Mouse (Mus musculus) retina, adult 2 months (tissue): Measurements from ENCODE around the gene Aebp1.

Experiments
- DNase-seq: peaks from one replicate; pipeline ENCODE4 v3.0.0-alpha.2; 2012; ENCODE audit warnings: low read depth, low spot score

Aebp1 gene

DNA sequence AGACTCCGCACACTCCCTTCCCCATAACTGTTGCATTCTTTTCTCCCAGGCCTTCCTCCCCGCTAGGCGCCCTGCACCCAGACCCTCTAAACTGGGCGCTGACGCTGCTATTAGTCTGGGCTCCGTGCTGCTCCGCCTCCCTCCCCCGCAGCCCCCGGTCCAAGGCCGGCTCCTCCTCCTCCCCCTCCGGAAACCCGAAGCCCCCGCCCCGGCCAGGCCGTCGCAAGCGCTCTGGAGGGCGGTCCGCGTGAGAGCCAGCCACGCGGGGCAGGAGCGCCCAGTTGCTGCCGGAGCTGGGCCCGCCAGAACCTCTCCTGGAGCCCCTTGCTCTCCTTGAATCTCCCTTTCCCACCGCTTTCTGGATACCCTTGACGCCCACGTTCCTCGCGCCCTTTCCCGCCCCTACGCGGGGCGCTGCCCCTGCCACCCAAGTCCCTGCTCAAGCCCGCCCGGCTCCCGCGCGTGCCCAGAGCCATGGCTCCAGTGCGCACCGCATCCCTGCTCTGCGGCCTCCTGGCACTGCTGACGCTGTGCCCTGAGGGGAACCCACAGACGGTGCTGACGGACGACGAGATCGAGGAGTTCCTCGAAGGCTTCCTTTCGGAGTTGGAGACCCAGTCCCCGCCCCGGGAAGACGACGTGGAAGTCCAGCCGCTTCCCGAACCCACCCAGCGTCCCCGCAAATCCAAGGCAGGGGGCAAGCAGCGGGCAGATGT lies at the start of gene Aebp1:
Aebp1 (plus strand) TSS at position 270 of the 716 bp plus-strand sequence.
- DNase-seq, result no peak

DNA sequence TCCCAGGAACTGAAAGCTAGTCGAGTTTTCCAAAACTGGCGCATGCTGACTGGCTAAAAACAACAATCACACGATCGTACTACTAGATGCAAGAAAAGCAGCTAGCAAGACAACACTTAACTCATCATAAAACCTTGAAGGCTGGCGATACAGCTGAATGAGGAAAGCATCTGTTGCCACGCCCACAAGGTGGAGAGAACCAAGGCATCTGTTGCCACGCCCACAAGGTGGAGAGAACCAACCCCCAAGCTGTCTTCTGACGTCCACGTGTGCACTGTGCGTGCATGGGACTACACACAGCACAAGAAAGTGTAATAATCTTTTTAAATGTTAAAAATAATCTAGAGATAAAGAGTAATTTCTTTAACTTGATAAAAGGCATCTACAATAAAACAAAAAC lies 48.4 kb upstream of the Aebp1 start:
- no peak for DNase-seq

DNA sequence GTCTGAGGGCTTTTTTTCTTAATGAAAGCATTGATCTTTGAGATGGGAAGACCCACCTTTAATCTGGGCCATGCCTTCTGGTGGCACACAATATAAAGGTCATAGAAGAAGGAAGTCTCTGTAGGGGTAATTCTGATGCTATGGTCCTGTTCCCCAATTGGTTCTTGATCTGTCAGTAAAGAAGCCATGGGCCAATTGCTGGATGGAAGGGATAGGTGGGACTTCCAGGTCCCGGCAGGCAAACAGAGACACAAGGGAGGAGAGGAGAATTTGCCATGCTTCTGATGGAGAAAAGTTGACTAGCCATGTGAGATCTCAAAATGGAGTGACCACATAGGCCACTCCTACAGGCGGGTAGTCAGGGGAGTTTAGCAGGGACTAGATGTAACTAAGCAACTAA lies 42.5 kb upstream of the Aebp1 start:
- DNase-seq, result no peak

DNA sequence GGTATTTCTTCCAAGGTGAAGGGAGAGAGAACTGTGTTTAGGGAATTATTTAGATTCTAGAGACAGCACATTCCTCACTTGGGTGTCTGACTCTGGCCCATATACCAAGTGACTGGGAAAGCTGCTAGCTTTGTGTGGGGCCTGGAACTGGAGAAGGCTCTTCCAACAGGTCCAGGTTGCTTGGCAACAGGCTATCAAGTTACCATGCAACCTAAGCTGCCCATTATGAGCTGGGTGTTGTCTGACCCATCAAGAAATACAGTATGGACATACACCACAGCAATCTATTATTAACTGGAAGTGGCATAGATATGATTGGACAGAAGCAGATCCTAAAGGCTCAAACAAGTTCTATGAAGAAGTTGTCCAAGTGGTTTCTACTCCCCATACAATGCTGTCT lies 36.3 kb upstream of the Aebp1 start:
- DNase-seq, result no peak

DNA sequence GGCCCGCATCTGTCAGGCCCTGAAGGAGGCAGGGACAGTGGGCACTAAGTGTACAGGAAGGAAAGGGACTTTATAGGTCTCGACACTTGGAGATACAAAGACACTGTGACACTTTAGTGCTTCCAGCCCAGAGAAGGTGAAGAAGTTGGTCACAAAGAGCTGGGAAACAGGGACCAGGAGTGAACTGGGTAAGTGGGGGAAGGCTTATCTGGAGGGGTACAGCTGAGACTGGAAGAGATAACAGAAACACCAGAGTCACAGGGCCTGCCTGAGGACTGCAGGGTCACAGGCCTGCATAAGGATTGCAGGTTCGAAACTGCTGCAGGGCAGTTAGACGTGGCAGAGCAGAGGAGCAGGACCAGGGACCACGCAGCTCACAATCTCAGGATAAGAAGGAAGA lies 33.8 kb upstream of the Aebp1 start:
- no peak for DNase-seq

DNA sequence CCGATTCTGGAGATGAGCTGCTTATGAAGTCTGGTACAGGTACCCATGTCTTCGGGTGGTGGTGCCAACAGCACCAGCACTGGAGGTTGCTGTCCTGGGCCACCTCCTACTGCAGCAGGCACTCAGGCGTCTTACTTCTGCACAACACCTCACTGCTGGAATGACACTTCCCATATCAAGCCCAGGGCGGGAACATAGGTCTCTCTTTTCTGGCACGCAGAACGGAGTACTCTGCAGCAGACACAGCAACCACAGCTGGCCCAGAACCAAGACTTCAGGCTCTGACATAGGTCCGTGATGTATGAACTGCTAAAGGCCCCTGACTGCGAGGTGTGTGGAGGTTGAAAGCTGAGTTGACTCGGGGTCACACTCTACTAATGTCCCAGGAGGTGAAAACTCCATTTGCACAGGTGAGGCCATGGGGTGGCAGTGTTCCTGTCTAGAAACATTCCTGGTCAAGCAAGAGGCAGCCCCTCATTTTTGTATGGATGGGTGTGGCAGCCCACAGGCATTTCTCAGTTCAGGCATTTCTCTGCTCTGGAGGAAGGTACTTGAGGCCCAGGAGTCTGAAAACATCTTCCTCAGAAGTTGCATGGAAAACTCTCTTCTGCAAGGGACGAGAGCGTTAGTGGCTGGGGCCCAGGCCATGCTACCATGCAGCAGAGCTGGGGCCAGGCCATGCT lies 33.1 kb upstream of the Aebp1 start:
- DNase-seq, result no peak

DNA sequence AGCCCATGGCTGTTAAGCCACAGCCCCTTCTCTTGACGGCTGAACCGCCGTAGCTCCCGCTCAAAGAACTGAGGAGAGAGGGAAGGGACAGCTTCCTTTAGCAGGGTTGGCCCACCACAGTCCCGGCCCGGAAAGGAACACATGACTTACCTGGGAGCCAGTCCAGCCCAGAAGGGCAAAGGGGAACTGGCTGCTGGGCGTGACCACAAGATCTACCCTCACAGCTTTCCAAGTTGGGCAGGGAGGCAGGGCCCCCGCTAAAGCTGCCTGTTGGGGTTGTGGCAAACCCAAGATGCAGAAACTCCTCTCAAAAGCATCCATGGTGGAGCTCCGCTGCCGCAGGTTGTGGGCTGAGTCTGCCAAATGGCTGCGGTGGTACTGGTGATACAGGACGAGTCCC lies 32.4 kb upstream of the Aebp1 start:
- no peak for DNase-seq

DNA sequence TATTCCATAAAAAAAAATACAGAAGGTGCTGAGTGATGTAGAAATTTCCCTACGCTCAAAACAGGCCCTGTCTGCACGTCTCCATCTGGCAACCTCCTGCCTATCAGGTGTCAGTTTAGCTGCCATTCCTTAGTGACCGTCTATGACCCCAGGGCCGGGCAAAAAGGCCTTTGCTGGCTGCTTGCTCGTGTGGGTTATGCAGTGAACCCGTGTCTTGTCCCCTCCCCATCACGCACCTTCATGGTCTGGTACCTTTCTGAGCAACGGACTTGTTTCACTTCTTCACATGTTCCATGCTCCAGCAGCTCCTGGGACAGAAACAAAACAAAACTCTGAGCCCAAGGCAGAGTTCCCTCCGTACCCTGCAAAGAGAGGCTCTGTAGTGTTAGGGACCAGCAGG lies 27.2 kb upstream of the Aebp1 start:
- DNase-seq, result no peak

DNA sequence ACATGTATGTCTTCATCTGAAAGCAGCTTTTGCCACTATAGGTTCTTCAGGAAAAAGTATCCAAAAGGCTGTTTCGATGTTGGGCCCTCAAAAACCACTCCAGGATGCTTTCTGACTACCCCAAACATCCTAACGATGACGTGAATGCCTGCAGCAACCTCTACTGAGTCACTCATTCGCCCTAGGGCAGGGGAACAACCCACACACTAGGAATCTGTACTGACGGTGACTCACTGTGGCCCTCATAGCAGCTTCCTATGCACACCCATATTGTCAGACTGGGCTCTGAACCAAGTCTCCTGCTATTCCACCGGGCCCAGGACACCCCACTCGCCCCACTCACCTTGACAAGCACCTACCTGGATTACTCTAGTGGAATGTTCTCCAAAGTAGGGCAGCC lies 26.7 kb upstream of the Aebp1 start:
- no peak for DNase-seq

DNA sequence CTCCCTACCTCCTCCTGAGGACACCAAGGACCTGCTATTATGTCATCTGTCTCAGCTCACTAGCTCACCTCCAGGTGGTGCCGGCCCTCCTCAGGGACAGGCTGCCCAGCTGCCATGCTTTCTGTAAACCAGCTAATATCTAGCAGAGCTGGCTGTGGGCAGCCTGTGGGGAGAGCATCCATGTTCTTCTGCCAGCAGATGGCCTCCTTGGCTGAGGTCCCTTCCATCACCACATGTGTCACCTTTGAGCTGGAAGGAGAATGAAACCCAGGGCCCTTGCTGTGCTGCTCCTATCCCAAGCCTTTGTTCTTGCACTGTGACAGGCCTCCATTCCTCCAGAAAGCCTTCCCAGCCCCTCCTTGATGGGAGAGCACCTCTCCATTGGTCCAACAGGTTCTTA lies 25.6 kb upstream of the Aebp1 start:
- no peak for DNase-seq

DNA sequence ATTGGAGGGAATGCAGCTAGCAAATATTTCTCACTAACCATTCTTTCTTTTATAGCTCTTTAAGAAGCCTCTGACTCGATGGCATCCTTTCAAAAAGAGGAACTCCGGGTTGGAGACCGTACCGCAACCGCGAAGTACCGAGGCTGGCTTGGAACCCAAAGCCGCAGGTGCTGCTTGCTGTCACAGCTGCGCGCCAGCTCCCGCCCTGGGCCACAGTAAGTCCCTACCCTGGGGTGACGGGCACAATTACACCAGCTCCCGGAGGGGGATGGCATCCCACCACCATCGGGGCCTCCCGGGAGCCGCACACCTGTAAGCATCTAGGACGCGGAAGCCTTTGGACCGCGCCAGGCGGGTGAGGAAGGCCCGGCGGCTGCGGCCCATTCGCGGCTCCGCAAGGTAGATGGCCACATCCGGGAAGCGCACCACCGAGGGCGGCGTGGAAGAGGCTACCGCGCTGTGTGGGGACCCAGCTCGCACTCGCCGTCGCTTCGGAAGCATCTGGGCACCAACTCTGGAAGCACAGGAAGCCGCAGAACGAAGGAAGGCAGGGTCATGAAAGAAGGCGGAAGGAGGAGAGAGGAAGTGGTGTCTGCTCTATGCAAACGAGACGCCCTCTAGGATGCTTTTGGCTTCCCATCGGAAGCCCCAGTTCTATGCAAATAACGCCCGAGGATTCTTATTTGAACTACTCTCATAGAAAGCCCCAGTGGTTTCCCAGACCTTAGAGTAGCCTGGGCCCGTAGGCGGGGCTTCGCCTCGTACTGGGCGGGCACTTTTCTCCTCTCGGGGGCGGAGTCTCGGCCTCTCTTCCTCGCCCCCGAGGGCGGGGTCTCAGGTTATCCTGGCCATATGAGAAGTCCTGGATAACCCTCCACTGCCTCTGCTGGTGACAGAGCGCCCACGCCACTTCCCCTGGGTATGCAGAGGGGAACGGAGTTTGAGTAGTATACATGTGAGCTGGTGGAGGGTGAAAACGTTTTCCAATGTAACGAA lies 24.2 kb upstream of the Aebp1 start, which contains the start of gene Polm:
Polm (minus strand) TSS at position 766 of the 996 bp plus-strand sequence.
- peak; percentile 80 for DNase-seq

DNA sequence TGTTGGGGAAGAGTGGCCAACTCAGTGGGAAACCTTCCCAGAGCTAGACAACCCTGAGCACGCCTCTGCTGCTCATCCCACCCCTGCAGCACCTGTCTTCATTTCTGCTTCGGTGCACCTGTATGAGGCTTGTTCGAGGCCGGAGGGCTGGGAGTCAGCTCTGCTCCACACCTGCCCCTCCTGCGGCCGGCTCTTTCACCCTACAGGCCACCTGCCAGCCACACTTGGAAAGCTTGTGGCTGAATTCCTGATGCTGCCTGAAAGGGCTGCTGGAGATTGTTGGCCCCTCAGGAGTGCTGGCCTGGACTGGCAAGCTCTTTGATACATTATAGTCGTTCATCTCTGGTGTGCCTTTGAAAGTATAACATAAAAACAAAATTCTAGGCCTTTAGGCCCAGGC lies 21.4 kb upstream of the Aebp1 start:
- no peak for DNase-seq

DNA sequence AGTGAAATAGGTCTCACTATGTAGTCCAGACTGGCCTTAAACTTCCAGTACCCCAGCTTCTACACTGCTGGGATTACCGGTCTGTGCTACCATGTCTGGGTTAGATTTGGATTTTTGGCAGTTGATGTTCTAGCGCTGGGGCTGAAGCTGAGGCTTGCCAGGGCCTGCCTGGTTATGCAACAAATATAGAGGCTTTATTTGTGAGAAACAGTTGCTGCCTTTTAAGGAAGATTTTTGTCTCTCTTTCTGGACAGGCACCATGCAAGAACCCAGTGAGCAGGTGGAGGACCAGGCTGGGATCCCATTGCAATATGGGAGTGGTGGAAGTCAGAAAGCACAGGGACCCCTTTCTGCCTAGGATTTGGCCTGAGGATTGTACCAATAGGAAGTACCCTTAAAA lies 20.0 kb upstream of the Aebp1 start:
- DNase-seq, result no peak

DNA sequence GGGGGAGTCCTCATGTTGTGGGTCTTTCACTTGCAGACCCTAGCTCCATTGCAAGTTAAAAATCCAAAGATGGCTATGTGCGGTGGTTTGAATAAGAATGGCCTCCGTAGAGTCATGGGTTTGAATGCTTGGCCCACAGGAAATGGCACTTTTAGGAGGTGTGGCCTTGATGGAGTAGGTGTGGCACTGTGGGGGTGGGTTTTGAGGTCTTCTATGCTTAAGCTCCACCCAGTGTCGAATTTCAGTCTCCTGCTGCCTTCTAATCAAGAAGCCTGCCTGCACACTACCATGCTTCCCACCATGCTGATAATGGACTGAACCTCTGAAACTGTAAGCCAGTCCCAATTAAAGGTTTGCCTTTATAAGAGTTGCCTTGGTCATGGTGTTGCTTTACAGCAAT lies 18.6 kb upstream of the Aebp1 start:
- no peak for DNase-seq

DNA sequence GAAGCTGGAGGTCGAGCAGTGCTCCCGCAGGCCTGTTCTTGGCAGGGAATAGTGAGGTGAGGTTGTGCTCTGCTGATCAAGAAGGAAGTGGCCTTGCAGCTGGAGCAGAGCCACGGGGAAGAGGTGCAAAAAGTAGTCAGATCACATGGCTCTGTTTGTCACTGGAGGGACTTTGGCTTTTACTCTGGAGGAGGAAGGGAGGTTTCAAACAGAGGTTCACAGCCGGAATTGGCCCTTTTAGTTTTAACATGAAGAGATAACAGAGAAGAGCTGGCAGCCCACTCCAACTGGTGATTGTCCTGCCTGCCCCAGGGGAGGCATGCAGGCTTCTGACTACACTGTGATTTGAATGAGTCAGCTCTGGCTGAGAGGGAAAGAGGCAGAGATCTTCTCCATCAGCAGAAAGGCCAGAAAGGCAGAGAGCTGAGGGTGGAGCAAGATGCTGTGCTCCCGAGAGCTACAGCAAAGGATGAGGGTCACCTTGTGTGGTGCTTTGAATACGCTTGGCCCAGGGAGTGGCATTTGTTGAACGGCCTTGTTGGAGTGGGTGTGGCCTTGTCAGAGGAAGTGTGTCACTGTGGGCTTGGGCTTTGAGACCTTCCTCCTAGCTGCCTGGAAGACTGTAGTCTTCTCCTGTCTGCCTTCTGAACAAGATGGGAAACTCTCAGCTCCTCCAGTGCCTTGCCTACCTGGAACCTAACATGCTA lies 15.0 kb upstream of the Aebp1 start:
- no peak for DNase-seq

DNA sequence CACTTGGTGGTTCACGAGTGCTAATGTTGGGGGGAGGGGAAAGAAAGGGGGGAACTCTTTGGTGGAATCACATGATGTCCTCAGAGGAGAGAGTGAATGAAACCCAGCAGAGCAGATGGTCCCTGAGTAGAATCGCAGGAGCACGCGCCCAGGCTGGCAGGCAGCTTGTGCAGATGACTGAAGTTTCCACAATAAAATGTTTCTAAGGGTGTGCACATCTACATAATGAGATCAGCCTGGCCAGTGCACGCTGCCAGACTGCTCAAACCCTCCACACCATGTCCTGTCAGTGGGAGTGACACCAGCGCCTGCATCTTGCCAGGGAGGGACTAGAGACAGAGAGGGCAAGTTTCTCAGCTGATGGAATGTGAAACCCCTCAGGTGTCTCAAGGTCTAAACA lies 13.0 kb upstream of the Aebp1 start:
- DNase-seq, result no peak

DNA sequence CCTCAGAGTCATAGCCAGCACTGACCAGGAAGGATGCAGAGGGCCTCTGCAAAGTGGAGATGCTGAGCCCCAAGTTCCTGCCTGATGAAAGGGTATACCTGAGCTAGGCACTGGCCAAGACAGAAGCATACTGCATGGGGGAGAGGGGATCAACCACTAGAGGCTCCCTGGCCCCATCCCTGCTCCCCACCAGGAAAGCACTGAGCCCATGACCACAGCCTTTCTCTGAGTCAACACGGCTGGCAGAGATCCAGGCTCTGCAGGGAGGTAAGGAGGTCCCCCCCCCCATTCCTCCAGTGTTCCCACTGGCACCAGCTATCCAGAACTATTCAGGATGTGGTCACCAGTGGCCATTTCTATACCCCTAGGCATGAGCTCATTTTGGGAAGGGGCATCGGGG lies 12.4 kb upstream of the Aebp1 start:
- DNase-seq, result no peak

DNA sequence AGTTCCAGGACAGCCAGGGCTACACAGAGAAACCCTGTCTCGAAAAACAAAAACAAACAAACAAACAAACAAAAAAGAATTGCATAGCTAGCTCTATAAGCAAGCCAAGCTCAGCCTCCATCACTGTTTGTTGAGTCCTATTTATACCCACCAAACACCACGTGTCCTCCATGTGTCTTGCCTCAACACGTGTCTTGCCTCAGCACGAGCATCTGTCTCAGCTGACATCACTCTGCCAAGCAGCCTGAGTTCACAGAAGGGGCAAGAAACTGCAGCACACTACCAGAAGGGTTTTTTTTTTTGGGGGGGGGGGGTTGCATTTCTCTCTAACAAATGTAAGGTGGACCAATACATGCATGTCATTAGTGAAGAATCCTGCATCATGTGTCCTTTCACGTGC lies 11.3 kb upstream of the Aebp1 start:
- no peak for DNase-seq

DNA sequence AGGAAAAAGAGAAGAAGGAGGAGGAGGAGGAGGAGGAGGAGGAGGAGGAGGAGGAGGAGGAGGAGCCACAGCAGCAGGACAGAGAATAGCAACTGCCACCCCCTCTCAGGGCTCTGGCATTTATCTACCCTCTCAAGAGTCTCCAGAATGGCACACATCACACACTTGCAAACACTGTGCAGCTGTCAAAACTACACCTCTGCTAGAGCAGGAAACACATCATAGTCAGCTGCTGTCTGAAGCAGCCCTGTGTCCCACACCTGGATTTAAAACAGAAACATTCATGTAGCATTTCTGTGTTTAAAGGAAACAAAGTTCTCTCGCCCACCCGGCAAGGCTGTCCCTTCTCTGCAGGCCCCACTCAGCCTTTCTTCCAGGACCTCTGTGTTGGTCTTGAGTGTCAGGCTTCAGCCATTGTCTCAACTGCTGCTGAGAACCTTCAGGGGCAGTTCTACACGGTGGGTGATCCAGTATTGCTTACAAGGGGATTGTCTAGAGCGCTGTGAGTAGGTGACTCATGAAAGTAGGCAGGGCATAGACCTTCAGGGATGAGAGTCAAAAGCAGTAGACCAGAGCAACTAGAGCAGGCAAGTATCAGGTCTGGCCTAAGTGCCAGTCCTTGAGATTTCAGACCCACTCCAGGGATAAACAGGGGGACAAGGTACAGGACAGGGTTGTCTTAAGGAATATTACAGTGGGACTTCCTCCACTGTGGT lies 10.6 kb upstream of the Aebp1 start:
- DNase-seq, result no peak

DNA sequence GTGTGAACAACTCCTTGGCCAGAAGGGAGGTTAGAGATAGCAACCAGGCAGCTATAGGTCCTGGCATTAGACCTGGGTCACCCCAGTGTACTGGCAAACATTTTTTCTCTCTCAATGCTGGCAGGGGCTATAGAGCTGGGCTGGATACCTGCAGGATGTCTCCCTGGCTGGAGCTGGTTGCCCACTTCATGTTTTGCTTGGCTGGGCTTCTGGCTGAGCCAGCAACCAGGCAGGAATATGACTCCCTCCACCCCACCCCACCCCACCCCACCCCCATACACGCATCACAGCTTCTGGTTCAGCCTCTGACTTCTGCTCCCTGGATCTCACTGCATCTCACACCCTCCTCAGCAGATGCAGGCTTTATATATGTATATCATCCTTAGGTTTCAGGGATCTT lies 9.4 kb upstream of the Aebp1 start:
- no peak for DNase-seq

DNA sequence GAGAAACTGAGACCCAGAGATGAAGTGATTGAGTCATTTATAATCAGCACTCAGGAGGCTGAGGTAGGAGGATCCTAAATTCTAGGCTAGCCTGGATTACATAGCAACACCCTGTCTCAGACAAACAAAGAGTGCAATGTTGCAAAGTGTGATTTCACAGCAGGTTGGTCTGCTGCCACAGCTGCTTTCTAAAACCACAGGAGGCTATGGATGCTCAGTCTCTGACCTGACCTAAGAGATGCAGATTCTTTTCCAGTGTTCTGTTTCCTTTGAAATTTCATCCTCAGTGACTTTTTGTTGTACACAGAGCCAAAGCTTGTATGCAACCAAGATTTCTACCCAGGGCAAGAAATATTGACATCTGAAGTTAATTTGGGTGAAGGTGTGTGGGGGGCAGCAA lies 6.3 kb upstream of the Aebp1 start:
- DNase-seq, result no peak
